Mouse (Mus musculus) embryonic facial prominence, embryonic 15.5 days (tissue): ENCODE data around the gene Nol3. TPM values are rescaled to one million over a fixed set of nuclear protein-coding genes. Genes with fewer than 3 reads are reported as not detected.
A peak's percentile ranks its signal among the peaks of the same experiment; 100 is the strongest.

Source experiments
- ATAC-seq: fragments of 200-750 bp; cut with Nextera tagmentation; 2 replicates; pipeline ENCODE4 v1.8.0; 2017; ENCODE audit warnings: low read depth, moderate TSS enrichment; ENCODE audit not compliant: insufficient number of reproducible peaks, low FRiP score, low TSS enrichment
- H3K27ac ChIP-seq: fragments of 300-500 bp; sonication (generic); replicated peaks from 2 replicates; pipeline ENCODE4 v1.5.1; 2015; ENCODE audit warnings: mild to moderate bottlenecking, inconsistent platforms
- H3K27me3 ChIP-seq: fragments of 300-500 bp; sonication (generic); 2 replicates; pipeline ENCODE4 v1.6.1; 2015; ENCODE audit warnings: inconsistent platforms
- H3K36me3 ChIP-seq: fragments of 300-500 bp; sonication (generic); 2 replicates; pipeline ENCODE4 v1.6.1; 2015; ENCODE audit warnings: mild to moderate bottlenecking, inconsistent platforms
- H3K4me1 ChIP-seq: fragments of 300-500 bp; sonication (generic); 2 replicates; pipeline ENCODE4 v1.6.1; 2015; ENCODE audit warnings: inconsistent platforms
- H3K4me2 ChIP-seq: fragments of 300-500 bp; sonication (generic); replicated peaks from 2 replicates; pipeline ENCODE4 v1.6.1; 2015; ENCODE audit warnings: mild to moderate bottlenecking, inconsistent platforms
- H3K4me3 ChIP-seq: fragments of 300-500 bp; sonication (generic); replicated peaks from 2 replicates; pipeline ENCODE4 v1.5.1; 2015; ENCODE audit warnings: mild to moderate bottlenecking, inconsistent platforms
- H3K9ac ChIP-seq: fragments of 300-500 bp; sonication (generic); 2 replicates; pipeline ENCODE4 v1.6.1; 2015; ENCODE audit warnings: inconsistent platforms
- H3K9me3 ChIP-seq: fragments of 300-500 bp; sonication (generic); replicated peaks from 2 replicates; pipeline ENCODE4 v1.6.1; 2016; ENCODE audit warnings: inconsistent platforms
- WGBS: fragments of 180-500 bp; shearing (Covaris S2); methylation state at CpG from one replicate; pipeline ENCODE4 v1.1.7; 2015; 5-methylcytosine and 5-hydroxymethylcytosine counted together
- polyA plus RNA-seq: library from polyadenylated mRNA; unstranded; fragments of >200 nt; fragmentation: Nextera tagmentation; extraction: Ambion mirVana; gene quantifications from 2 replicates; pipeline ENCODE4 v1.2.1, GENCODE M21; 2015

The Nol3 gene
- polyA plus RNA-seq, 1 experiment from 2014 or later: 3.6 TPM

GRCm38 (mm10) chr8:105315073-105315769 lies 39.3 kb downstream of the Nol3 start:
- no peak overlapping the region for H3K4me3 ChIP-seq
- no peaks in the 10 kb centered on the region for H3K4me1 ChIP-seq
- no peak overlapping the region for H3K27ac ChIP-seq
- H3K4me2 ChIP-seq: no peak overlapping the region
- peaks cover 74% of the 10 kb centered on the region for H3K36me3 ChIP-seq
- 83% methylated on average over 18 of the region's 18 CpGs for WGBS
- no peaks in the 10 kb centered on the region for H3K27me3 ChIP-seq
- ATAC-seq: 0 out of 2 replicates have a peak, but pooled peaks have one; percentile 17
- H3K9ac ChIP-seq: no peak overlapping the region
- no peaks in the 10 kb centered on the region for H3K9me3 ChIP-seq

GRCm38 (mm10) chr8:105317941-105318340 lies 42.0 kb downstream of the Nol3 start:
- ATAC-seq: no peak
- no peak overlapping the region for H3K27ac ChIP-seq
- H3K4me1 ChIP-seq: no peaks in the 10 kb centered on the region
- H3K4me2 ChIP-seq: no peak overlapping the region
- no peaks in the 10 kb centered on the region for H3K27me3 ChIP-seq
- H3K36me3 ChIP-seq: peaks cover 54% of the 10 kb centered on the region
- H3K4me3 ChIP-seq: no peak overlapping the region
- no peak overlapping the region for H3K9ac ChIP-seq
- WGBS: 79% methylated on average over 4 of the region's 4 CpGs
- no peaks in the 10 kb centered on the region for H3K9me3 ChIP-seq

- 84% methylated on average over 11 of the region's 11 CpGs for WGBS
- Histone ChIP-seq H3K4me3 (no peak overlapping the region), H3K27ac (no peak overlapping the region), H3K4me1 (no peaks in the 10 kb centered on the region), H3K9me3 (no peaks in the 10 kb centered on the region), H3K9ac (no peak overlapping the region), H3K4me2 (no peak overlapping the region), H3K36me3 (peaks cover 50% of the 10 kb centered on the region), H3K27me3 (no peaks in the 10 kb centered on the region)
- no peak for ATAC-seq
Measured at GRCm38 (mm10) chr8:105318662-105319190, 42.8 kb downstream of the Nol3 start.

GRCm38 (mm10) chr8:105323183-105323582 lies 47.2 kb downstream of the Nol3 start:
- Histone ChIP-seq H3K27ac (no peak overlapping the region), H3K36me3 (peaks cover 29% of the 10 kb centered on the region), H3K9ac (no peak overlapping the region), H3K4me3 (no peak overlapping the region), H3K27me3 (no peaks in the 10 kb centered on the region), H3K4me1 (peaks cover 18% of the 10 kb centered on the region), H3K4me2 (no peak overlapping the region), H3K9me3 (no peaks in the 10 kb centered on the region)
- ATAC-seq: no peak
- WGBS: 93% methylated on average over 4 of the region's 4 CpGs

- Histone ChIP-seq H3K4me1 (peaks cover 18% of the 10 kb centered on the region), H3K4me2 (peak overlapping the region; percentile 80), H3K27ac (peak overlapping the region; percentile 94), H3K9me3 (no peaks in the 10 kb centered on the region), H3K9ac (peak overlapping the region; percentile 93), H3K36me3 (peaks cover 37% of the 10 kb centered on the region), H3K4me3 (peak overlapping the region; percentile 91), H3K27me3 (no peaks in the 10 kb centered on the region)
- no peak; the same call in 1 of the 2 replicates for ATAC-seq
- WGBS: 1% methylated on average over 12 of the region's 12 CpGs
Measured at GRCm38 (mm10) chr8:105325641-105326093, 49.7 kb downstream of the Nol3 start.

- Histone ChIP-seq H3K4me3 (peak within 1 kb of the TSS; percentile 91), H3K9ac (peak within 1 kb of the TSS; percentile 93), H3K4me1 (peaks cover 18% of the 10 kb centered on the region), H3K4me2 (peak within 1 kb of the TSS; percentile 80), H3K27me3 (no peaks in the 10 kb centered on the region), H3K36me3 (peaks cover 43% of the 10 kb centered on the region), H3K9me3 (no peaks in the 10 kb centered on the region), H3K27ac (peak within 1 kb of the TSS; percentile 94)
- WGBS: under 1% methylated on average over 36 of the region's 36 CpGs
- ATAC-seq: peak; percentile 89
Measured at GRCm38 (mm10) chr8:105326141-105326672, 50.3 kb downstream of the Nol3 start, which contains the start of the genes Lrrc29 and Tmem208. Gene Lrrc29, minus strand, starts transcription at chr8:105326278. Gene Tmem208, plus strand, starts transcription at chr8:105326354.

- no peak for ATAC-seq
- peak overlapping the region; percentile 80 for H3K4me2 ChIP-seq
- H3K27me3 ChIP-seq: no peaks in the 10 kb centered on the region
- H3K27ac ChIP-seq: peak overlapping the region; percentile 94
- 29% methylated on average over 6 of the region's 6 CpGs for WGBS
- H3K4me1 ChIP-seq: peaks cover 18% of the 10 kb centered on the region
- H3K9ac ChIP-seq: peak overlapping the region; percentile 76
- H3K4me3 ChIP-seq: peak overlapping the region; percentile 91
- peaks cover 50% of the 10 kb centered on the region for H3K36me3 ChIP-seq
- no peaks in the 10 kb centered on the region for H3K9me3 ChIP-seq
Measured at GRCm38 (mm10) chr8:105326968-105327367, 51.0 kb downstream of the Nol3 start.

- WGBS: 91% methylated on average over 12 of the region's 12 CpGs
- Histone ChIP-seq H3K27me3 (no peaks in the 10 kb centered on the region), H3K4me3 (no peak overlapping the region), H3K4me2 (no peak overlapping the region), H3K36me3 (peaks cover 69% of the 10 kb centered on the region), H3K9ac (no peak overlapping the region), H3K27ac (no peak overlapping the region), H3K4me1 (peaks cover 11% of the 10 kb centered on the region), H3K9me3 (no peaks in the 10 kb centered on the region)
- ATAC-seq: no peak
Measured at GRCm38 (mm10) chr8:105330325-105330724, 54.4 kb downstream of the Nol3 start.

GRCm38 (mm10) chr8:105331469-105331868 lies 55.5 kb downstream of the Nol3 start:
- Histone ChIP-seq H3K9me3 (no peaks in the 10 kb centered on the region), H3K27me3 (no peaks in the 10 kb centered on the region), H3K4me1 (peaks cover 8% of the 10 kb centered on the region), H3K9ac (no peak overlapping the region), H3K4me3 (no peak overlapping the region), H3K4me2 (no peak overlapping the region), H3K36me3 (peaks cover 80% of the 10 kb centered on the region), H3K27ac (no peak overlapping the region)
- WGBS: 94% methylated on average over 22 of the region's 22 CpGs
- ATAC-seq: no peak
